Mouse (Mus musculus) brain, embryonic 14.5 days (tissue): ENCODE data around the gene Sync.

Source experiments
- CTCF ChIP-seq: fragments of 200-500 bp; IDR thresholded peaks from 2 replicates; pipeline ENCODE4 v1.5.1; 2012; ENCODE audit warnings: inconsistent platforms, mild to moderate bottlenecking, moderate library complexity, borderline replicate concordance; ENCODE audit not compliant: insufficient read depth, insufficient read length; ENCODE audit errors: extremely low read depth
- POLR2A ChIP-seq: fragments of 200-500 bp; IDR thresholded peaks from 2 replicates; pipeline ENCODE4 v1.6.1; 2012; ENCODE audit warnings: mild to moderate bottlenecking, inconsistent platforms, borderline replicate concordance; ENCODE audit not compliant: poor library complexity, insufficient read depth, insufficient read length, severe bottlenecking; ENCODE audit errors: extremely low read depth

DNA sequence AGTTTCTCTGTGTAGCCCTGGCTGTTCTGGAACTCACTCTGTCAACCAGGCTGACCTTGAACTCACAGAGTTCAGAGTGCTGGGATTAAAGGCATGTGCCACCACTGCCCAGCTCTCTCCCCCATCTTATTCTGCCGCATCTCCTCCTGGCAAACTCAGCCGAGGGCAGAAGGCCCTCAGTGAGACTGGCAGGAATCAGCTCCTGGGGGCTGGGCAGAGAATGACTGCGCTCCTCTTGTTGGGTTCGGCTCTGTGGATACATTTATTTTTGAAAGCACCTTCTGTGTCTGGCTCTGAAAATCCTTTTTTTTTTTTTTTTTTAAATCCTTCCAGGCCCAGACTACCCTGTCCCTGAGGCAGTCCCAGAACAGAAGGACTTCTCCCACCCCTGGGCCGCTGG, 4.6 kb upstream of the Sync start:
- TF ChIP-seq CTCF (no peak), POLR2A (no peak)
